In the genomic region with DNA sequence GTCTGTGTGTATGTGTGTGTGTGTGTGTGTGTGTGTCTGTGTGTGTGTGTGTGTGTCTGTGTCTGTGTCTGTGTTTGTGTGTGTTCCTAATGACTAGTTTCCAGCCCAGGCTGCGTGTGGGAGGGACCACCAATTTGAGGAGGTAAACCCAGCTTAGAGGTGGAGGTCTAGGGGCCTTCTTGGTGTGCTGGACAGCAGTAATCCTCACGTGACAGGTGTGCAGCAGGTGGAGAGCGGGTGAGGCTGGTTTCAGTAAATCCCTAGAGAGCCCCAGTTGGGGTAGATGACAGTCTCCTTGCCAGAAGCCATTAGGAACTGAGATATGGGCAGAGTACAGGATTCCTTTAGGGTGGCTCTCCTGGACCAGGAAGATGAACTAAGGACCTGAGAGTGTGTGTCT, we compare ENCODE assay signal across 18 mouse cellular contexts. TPM values are rescaled to one million over a fixed set of nuclear protein-coding genes. Genes with fewer than 3 reads are reported as not detected.
A peak's percentile ranks its signal among the peaks of the same experiment; 100 is the strongest.
DNase-seq lines count a peak whose midpoint lies in the region; ATAC-seq and TF ChIP-seq lines count a peak whose summit lies in the region.
"Had no signal": no experiment of that assay in that cellular context is flagged by ENCODE, and none has a peak within 500 bp of the region (broad histone marks: within the 10 kb centered on the region; RNA-seq: fewer than 3 reads in every experiment).

No protein-coding gene starts in this region.

- peaks cover 70% of the 10 kb centered on the region for H3K4me1 ChIP-seq in embryonic facial prominence, embryonic 10.5 days
- H3K4me1 ChIP-seq in kidney, embryonic 16.5 days (ENCODE audit: insufficient read depth, low read length), result peaks cover 34% of the 10 kb centered on the region

- intact Hi-C loops in gastrocnemius, adult 2 months (cut with DNase I), result no loop called here

- no peak for ATAC-seq in kidney, embryonic 16.5 days (ENCODE audit: low FRiP score, low TSS enrichment)

- no peak overlapping the region for H3ac ChIP-seq in C2C12 (ENCODE audit: control insufficient read depth, insufficient read length, low read depth)

- no peaks in the 10 kb centered on the region for H3K27me3 ChIP-seq in C2C12 (ENCODE audit: control insufficient read depth, insufficient read depth, insufficient read length)
- H3K27me3 ChIP-seq in embryonic facial prominence, embryonic 10.5 days (replicated peaks; ENCODE audit: low read depth, poor library complexity, severe bottlenecking), result no peaks in the 10 kb centered on the region
- H3K27me3 ChIP-seq in kidney, embryonic 16.5 days (ENCODE audit: insufficient read depth, low read length), result no peaks in the 10 kb centered on the region
- H3K27me3 ChIP-seq: lung, embryonic 15.5 days had no signal

- no peak overlapping the region for H3K9ac ChIP-seq in kidney, embryonic 16.5 days (replicated peaks; ENCODE audit: low read length)
- H3K9ac ChIP-seq: lung, embryonic 15.5 days had no signal

- no peaks in the 10 kb centered on the region for H3K9me3 ChIP-seq in embryonic facial prominence, embryonic 10.5 days
- H3K9me3 ChIP-seq in kidney, embryonic 16.5 days (ENCODE audit: low read length), result no peaks in the 10 kb centered on the region
- H3K9me3 ChIP-seq: lung, embryonic 15.5 days; midbrain, embryonic 10.5 days had no signal

- 84% methylated on average over 3 of the region's 3 CpGs for WGBS in embryonic facial prominence, embryonic 10.5 days
- 86% methylated on average over 3 of the region's 3 CpGs for WGBS in kidney, embryonic 16.5 days

- peak overlapping the region; percentile 31 for H3K27ac ChIP-seq in gastrocnemius, adult 2 months
- H3K27ac ChIP-seq in layer of hippocampus, adult 2 months, result peak overlapping the region; percentile 98
- 0 out of 2 replicates have a peak overlapping the region, but pooled peaks have one; percentile 0 for H3K27ac ChIP-seq in embryonic facial prominence, embryonic 10.5 days (replicated peaks)
- no peak overlapping the region for H3K27ac ChIP-seq in kidney, embryonic 16.5 days (ENCODE audit: low read length)
- H3K27ac ChIP-seq: lung, embryonic 15.5 days; macrophage had no signal

- peaks cover 18% of the 10 kb centered on the region for H3K36me3 ChIP-seq in C2C12 (ENCODE audit: control insufficient read depth, insufficient read depth)
- H3K36me3 ChIP-seq in embryonic facial prominence, embryonic 10.5 days (replicated peaks), result peaks cover 98% of the 10 kb centered on the region
- H3K36me3 ChIP-seq in kidney, embryonic 16.5 days (ENCODE audit: insufficient read depth, low read length), result peaks cover 31% of the 10 kb centered on the region

- H3K79me3 ChIP-seq in C2C12 (ENCODE audit: low read depth), result peaks cover 8% of the 10 kb centered on the region

- peaks cover 47% of the 10 kb centered on the region for H3K79me2 ChIP-seq in C2C12 (ENCODE audit: control insufficient read depth, insufficient read depth)

- no peak for TF ChIP-seq CTCF in gastrocnemius, adult 2 months (IDR thresholded peaks at IDR 0.05)
- TF ChIP-seq CTCF in layer of hippocampus, adult 2 months (conservative IDR thresholded peaks at IDR 0.05), result no peak
- TF ChIP-seq CTCF in C2C12 (IDR thresholded peaks at IDR 0.05; ENCODE audit: control insufficient read depth, insufficient read depth, insufficient read length), result no peak

- no peak for DNase-seq in gastrocnemius, adult 2 months
- DNase-seq in gastrocnemius, postnatal 10 days, result no peak
- DNase-seq in layer of hippocampus, adult 2 months (ENCODE audit: low spot score in 2 of 2), result no peak
- no peak for DNase-seq in layer of hippocampus, adult 9-11 months
- no peak for DNase-seq in embryonic facial prominence, embryonic 10.5 days (ENCODE audit: low spot score)
- no peak for DNase-seq in spleen, adult 12 weeks (ENCODE audit: low spot score)
- DNase-seq: adrenal gland, adult 2 months; B cell, adult 2 months; cerebellum, adult 8-10 months; kidney, adult 18-20 months; kidney, postnatal 25 days; right cerebral cortex, postnatal 14 days had no signal

- no peak overlapping the region for H3K4me2 ChIP-seq in kidney, embryonic 16.5 days (replicated peaks; ENCODE audit: low read depth, low read length)
- H3K4me2 ChIP-seq: heart, embryonic 11.5 days; lung, embryonic 15.5 days had no signal

- no peak overlapping the region for H3K4me3 ChIP-seq in gastrocnemius, adult 2 months
- H3K4me3 ChIP-seq in layer of hippocampus, adult 2 months, result no peak overlapping the region
- no peak overlapping the region for H3K4me3 ChIP-seq in C2C12 (ENCODE audit: insufficient read depth, poor library complexity, severe bottlenecking)
- 0 out of 2 replicates have a peak overlapping the region, but pooled peaks have one; percentile 13 for H3K4me3 ChIP-seq in embryonic facial prominence, embryonic 10.5 days
- H3K4me3 ChIP-seq in kidney, embryonic 16.5 days (ENCODE audit: low read length), result no peak overlapping the region
- H3K4me3 ChIP-seq: lung, embryonic 15.5 days; midbrain, embryonic 10.5 days had no signal

TF ChIP-seq in C2C12, 6 proteins besides CTCF, POLR2A, EP300 and RAD21:
- TF ChIP-seq USF1 (IDR thresholded peaks at IDR 0.05; ENCODE audit: low read depth), result no peak
- no peak for TF ChIP-seq MYOG (IDR thresholded peaks at IDR 0.05; ENCODE audit: control insufficient read depth, extremely low read depth, insufficient read length)
- peak; percentile 23 for TF ChIP-seq MYOD1 (IDR thresholded peaks at IDR 0.05; ENCODE audit: control insufficient read depth, insufficient read length, low read depth)
- TF ChIP-seq FOSL1 (IDR thresholded peaks at IDR 0.05; ENCODE audit: insufficient read depth, low read length, poor library complexity, severe bottlenecking), result no peak
TF ChIP-seq in C2C12: peak in this region for 1.

RNA-seq across cellular contexts. Expression of a gene that starts 36.3 kb away (rescaled TPM):
- 1 to 10 TPM; 3.5 to 5.3 TPM for total RNA-seq in gastrocnemius, adult 2 months (2021)
- 10 to 100 TPM in 1 of 2 experiments, 1 to 10 TPM in 1; 6.4 to 10.5 TPM for total RNA-seq in gastrocnemius, postnatal 10 days (2021)
- total RNA-seq in layer of hippocampus, adult 2 months (2021), result 10 to 100 TPM; 19.9 to 20.7 TPM
- polyA plus RNA-seq in C2C12 (2012; fragmentation: generic; extraction: Trizol), result 10.8 TPM
- 18.0 and 18.4 TPM in 2 replicates for polyA plus RNA-seq in embryonic facial prominence, embryonic 10.5 days (2016; fragmentation: Nextera tagmentation; extraction: Ambion mirVana)
- polyA plus RNA-seq in kidney, embryonic 16.5 days (2015; fragmentation: Nextera tagmentation; extraction: Ambion mirVana), result 13.2 and 14.2 TPM in 2 replicates
